Mouse (Mus musculus): ENCODE data around the gene Emilin2. TPM values are rescaled to one million over a fixed set of nuclear protein-coding genes. Genes with fewer than 3 reads are reported as not detected.

The Emilin2 gene
- polyA plus RNA-seq, 1 experiment from 2014 or later, result 99.7 TPM

DNA sequence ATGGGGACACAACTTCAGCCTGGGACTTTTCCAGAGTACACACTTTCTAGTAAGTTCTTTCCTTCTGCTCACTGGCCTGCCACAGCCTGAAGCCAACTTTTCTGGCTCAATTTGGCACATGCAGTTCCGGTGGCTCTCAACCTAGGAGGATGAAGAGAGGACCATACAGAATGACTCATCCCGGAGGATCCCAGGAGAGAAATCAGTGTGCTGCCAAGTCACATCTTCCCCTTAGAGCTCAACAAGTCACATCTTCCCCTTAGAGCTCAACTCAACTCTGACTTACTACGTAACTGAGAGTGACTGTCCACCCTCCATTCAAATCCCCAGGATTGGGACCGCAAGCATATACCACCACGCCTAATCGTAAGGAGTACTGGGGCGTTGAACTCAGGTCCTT, 24.2 kb downstream of the Emilin2 start:
- H3K4me2 ChIP-seq, result no peak overlapping the region
- H3K36me3 ChIP-seq, result no peaks in the 10 kb centered on the region
- H3K9ac ChIP-seq, result no peak overlapping the region
- H3K27me3 ChIP-seq (replicated peaks), result no peaks in the 10 kb centered on the region
- H3K4me1 ChIP-seq (replicated peaks), result peaks cover 84% of the 10 kb centered on the region
- no peak overlapping the region; the same call in 1 of the 2 replicates for H3K27ac ChIP-seq (ENCODE audit: poor library complexity, severe bottlenecking)
- H3K4me3 ChIP-seq, result no peak overlapping the region
- no peak for ATAC-seq (ENCODE audit: insufficient number of reproducible peaks, low FRiP score)
- 93% methylated on average over 7 of the region's 7 CpGs for WGBS
- H3K9me3 ChIP-seq (replicated peaks), result no peaks in the 10 kb centered on the region

- Histone ChIP-seq H3K27me3 (replicated peaks) (no peaks in the 10 kb centered on the region), H3K4me2 (peak overlapping the region; percentile 53; the same call in 1 of the 2 replicates), H3K9ac (peak overlapping the region; percentile 50; the same call in 1 of the 2 replicates), H3K4me3 (no peak overlapping the region), H3K27ac (ENCODE audit: poor library complexity, severe bottlenecking) (peak overlapping the region; percentile 90), H3K36me3 (no peaks in the 10 kb centered on the region), H3K9me3 (replicated peaks) (no peaks in the 10 kb centered on the region), H3K4me1 (replicated peaks) (peaks cover 75% of the 10 kb centered on the region)
- ATAC-seq (ENCODE audit: insufficient number of reproducible peaks, low FRiP score), result peak; percentile 75
- WGBS, result 33% methylated on average over 6 of the region's 6 CpGs
Measured at GRCm38 (mm10) chr17:71285929-71286328, 25.8 kb downstream of the Emilin2 start.

GRCm38 (mm10) chr17:71284890-71285289, 26.9 kb downstream of the Emilin2 start:
- H3K9me3 ChIP-seq (replicated peaks), result no peaks in the 10 kb centered on the region
- H3K27me3 ChIP-seq (replicated peaks), result no peaks in the 10 kb centered on the region
- peak overlapping the region; percentile 90 for H3K27ac ChIP-seq (ENCODE audit: poor library complexity, severe bottlenecking)
- peak overlapping the region; percentile 43; the same call in 1 of the 2 replicates for H3K9ac ChIP-seq
- 4% methylated on average over 6 of the region's 6 CpGs for WGBS
- H3K4me2 ChIP-seq, result peak overlapping the region; percentile 53
- H3K4me1 ChIP-seq (replicated peaks), result peaks cover 73% of the 10 kb centered on the region
- H3K4me3 ChIP-seq, result no peak overlapping the region
- ATAC-seq (ENCODE audit: insufficient number of reproducible peaks, low FRiP score), result peak; percentile 44
- no peaks in the 10 kb centered on the region for H3K36me3 ChIP-seq

DNA sequence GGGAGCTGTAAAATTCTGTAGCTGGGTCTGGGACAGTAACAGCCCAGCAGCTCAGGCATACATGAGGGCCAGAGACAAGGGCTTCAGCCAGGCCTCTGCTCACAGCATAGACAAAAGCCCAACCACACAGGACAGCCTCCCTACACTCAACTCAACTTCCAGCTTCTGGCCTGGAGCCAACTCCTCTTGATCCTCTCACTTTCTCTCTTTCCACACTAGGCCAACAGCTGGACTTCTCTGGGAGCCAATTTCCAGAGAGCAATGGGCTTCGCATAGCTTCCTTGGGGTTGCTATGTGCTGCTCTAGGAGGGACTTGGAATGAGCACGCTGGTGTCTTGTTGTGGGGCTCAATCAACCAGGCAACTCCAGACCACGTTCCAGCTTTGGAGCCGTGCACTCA, 28.5 kb downstream of the Emilin2 start:
- ATAC-seq (ENCODE audit: insufficient number of reproducible peaks, low FRiP score), result peak; percentile 45; the same call in 1 of the 2 replicates
- H3K9ac ChIP-seq, result no peak overlapping the region
- H3K27me3 ChIP-seq (replicated peaks), result no peaks in the 10 kb centered on the region
- H3K36me3 ChIP-seq, result peaks cover 5% of the 10 kb centered on the region; the same call in 1 of the 2 replicates
- H3K4me3 ChIP-seq, result no peak overlapping the region
- H3K4me2 ChIP-seq, result no peak overlapping the region
- 40% methylated on average over 4 of the region's 4 CpGs for WGBS
- H3K9me3 ChIP-seq (replicated peaks), result no peaks in the 10 kb centered on the region; the same call in 1 of the 2 replicates
- peak overlapping the region; percentile 83 for H3K27ac ChIP-seq (ENCODE audit: poor library complexity, severe bottlenecking)
- H3K4me1 ChIP-seq (replicated peaks), result peaks cover 64% of the 10 kb centered on the region

DNA sequence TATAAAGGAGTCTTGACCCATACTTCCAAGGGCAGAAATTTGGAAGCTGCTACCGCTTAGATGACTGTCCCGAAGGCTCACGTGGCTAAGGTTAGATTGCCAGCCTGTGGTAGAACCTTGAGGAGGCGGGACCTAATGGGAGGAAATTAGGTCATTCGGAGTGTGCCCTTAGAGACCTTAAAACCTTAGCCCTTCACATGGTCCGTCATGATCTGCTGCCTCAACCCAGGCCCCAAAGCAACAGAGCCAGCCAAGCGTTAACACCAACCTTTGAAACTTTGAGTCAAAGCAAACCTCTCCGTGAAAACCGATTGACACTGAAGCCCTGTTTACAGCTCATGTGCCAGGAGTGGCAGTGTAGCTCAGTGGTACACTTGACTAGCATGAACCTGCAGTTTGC, 29.1 kb downstream of the Emilin2 start:
- H3K9ac ChIP-seq, result no peak overlapping the region
- H3K36me3 ChIP-seq, result peaks cover 5% of the 10 kb centered on the region; the same call in 1 of the 2 replicates
- H3K4me2 ChIP-seq, result no peak overlapping the region
- ATAC-seq (ENCODE audit: insufficient number of reproducible peaks, low FRiP score), result no peak
- peaks cover 63% of the 10 kb centered on the region for H3K4me1 ChIP-seq (replicated peaks)
- no peaks in the 10 kb centered on the region for H3K27me3 ChIP-seq (replicated peaks)
- no peak overlapping the region for H3K4me3 ChIP-seq
- H3K27ac ChIP-seq (ENCODE audit: poor library complexity, severe bottlenecking), result peak overlapping the region; percentile 83
- H3K9me3 ChIP-seq (replicated peaks), result no peaks in the 10 kb centered on the region; the same call in 1 of the 2 replicates
- 88% methylated on average over 9 of the region's 9 CpGs for WGBS

- Histone ChIP-seq H3K9ac (no peak overlapping the region), H3K27ac (ENCODE audit: poor library complexity, severe bottlenecking) (no peak overlapping the region), H3K27me3 (replicated peaks) (no peaks in the 10 kb centered on the region), H3K4me2 (no peak overlapping the region), H3K4me1 (replicated peaks) (peaks cover 22% of the 10 kb centered on the region), H3K9me3 (replicated peaks) (no peaks in the 10 kb centered on the region; the same call in 1 of the 2 replicates), H3K4me3 (no peak overlapping the region), H3K36me3 (peaks cover 28% of the 10 kb centered on the region)
- ATAC-seq (ENCODE audit: insufficient number of reproducible peaks, low FRiP score), result no peak
- 82% methylated on average over 6 of the region's 6 CpGs for WGBS
Measured at GRCm38 (mm10) chr17:71277701-71278491, 33.9 kb downstream of the Emilin2 start.

- Histone ChIP-seq H3K36me3 (peaks cover 36% of the 10 kb centered on the region), H3K9ac (no peak overlapping the region), H3K4me3 (no peak overlapping the region), H3K9me3 (replicated peaks) (no peaks in the 10 kb centered on the region; the same call in 1 of the 2 replicates), H3K4me1 (replicated peaks) (peaks cover 14% of the 10 kb centered on the region), H3K4me2 (no peak overlapping the region), H3K27me3 (replicated peaks) (no peaks in the 10 kb centered on the region), H3K27ac (ENCODE audit: poor library complexity, severe bottlenecking) (no peak overlapping the region)
- 59% methylated on average over 10 of the region's 10 CpGs for WGBS
- ATAC-seq (ENCODE audit: insufficient number of reproducible peaks, low FRiP score), result no peak
Measured at GRCm38 (mm10) chr17:71276771-71277170, 35.0 kb downstream of the Emilin2 start.

GRCm38 (mm10) chr17:71273901-71274300, 37.9 kb downstream of the Emilin2 start:
- Histone ChIP-seq H3K27ac (ENCODE audit: poor library complexity, severe bottlenecking) (no peak overlapping the region), H3K9me3 (replicated peaks) (no peaks in the 10 kb centered on the region), H3K4me2 (no peak overlapping the region), H3K4me3 (no peak overlapping the region), H3K4me1 (replicated peaks) (peaks cover 17% of the 10 kb centered on the region), H3K36me3 (peaks cover 31% of the 10 kb centered on the region), H3K9ac (no peak overlapping the region), H3K27me3 (replicated peaks) (no peaks in the 10 kb centered on the region)
- ATAC-seq (ENCODE audit: insufficient number of reproducible peaks, low FRiP score), result no peak
- 84% methylated on average over 12 of the region's 12 CpGs for WGBS

- Histone ChIP-seq H3K4me3 (no peak overlapping the region), H3K9ac (no peak overlapping the region), H3K27me3 (replicated peaks) (no peaks in the 10 kb centered on the region), H3K36me3 (peaks cover 14% of the 10 kb centered on the region), H3K4me1 (replicated peaks) (peaks cover 57% of the 10 kb centered on the region), H3K4me2 (0 out of 2 replicates have a peak overlapping the region, but pooled peaks have one; percentile 3), H3K27ac (ENCODE audit: poor library complexity, severe bottlenecking) (peak overlapping the region; percentile 83), H3K9me3 (replicated peaks) (no peaks in the 10 kb centered on the region)
- 25% methylated on average over 3 of the region's 3 CpGs for WGBS
- peak; percentile 82 for ATAC-seq (ENCODE audit: insufficient number of reproducible peaks, low FRiP score)
Measured at GRCm38 (mm10) chr17:71268599-71268998, 43.2 kb downstream of the Emilin2 start.

DNA sequence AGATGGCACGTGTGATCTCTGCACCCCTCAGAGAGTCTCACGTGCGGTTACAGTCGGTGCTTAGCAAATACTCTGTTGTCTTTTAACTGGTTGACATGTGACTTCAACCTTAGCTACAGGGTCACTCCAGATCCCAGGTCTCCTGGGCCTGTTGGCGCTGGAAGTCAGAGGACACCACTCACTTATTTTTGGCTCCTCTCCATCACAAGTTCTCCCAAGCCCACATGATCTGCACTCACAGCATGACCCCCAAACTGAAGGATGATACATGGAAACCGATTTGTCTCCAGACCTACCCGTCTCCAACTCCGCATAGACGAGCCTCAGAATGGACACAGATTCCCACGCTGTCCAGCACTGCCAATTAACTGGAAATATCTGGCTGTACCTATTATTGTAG, 43.6 kb downstream of the Emilin2 start:
- H3K36me3 ChIP-seq, result peaks cover 10% of the 10 kb centered on the region
- H3K9ac ChIP-seq, result no peak overlapping the region
- peak overlapping the region; percentile 83 for H3K27ac ChIP-seq (ENCODE audit: poor library complexity, severe bottlenecking)
- H3K27me3 ChIP-seq (replicated peaks), result no peaks in the 10 kb centered on the region
- H3K9me3 ChIP-seq (replicated peaks), result no peaks in the 10 kb centered on the region
- no peak for ATAC-seq (ENCODE audit: insufficient number of reproducible peaks, low FRiP score)
- 0 out of 2 replicates have a peak overlapping the region, but pooled peaks have one; percentile 3 for H3K4me2 ChIP-seq
- no peak overlapping the region for H3K4me3 ChIP-seq
- 52% methylated on average over 10 of the region's 10 CpGs for WGBS
- H3K4me1 ChIP-seq (replicated peaks), result peaks cover 57% of the 10 kb centered on the region

GRCm38 (mm10) chr17:71267374-71267773, 44.4 kb downstream of the Emilin2 start:
- H3K4me1 ChIP-seq (replicated peaks), result peaks cover 57% of the 10 kb centered on the region
- H3K4me3 ChIP-seq, result no peak overlapping the region
- H3K4me2 ChIP-seq, result no peak overlapping the region
- ATAC-seq (ENCODE audit: insufficient number of reproducible peaks, low FRiP score), result no peak
- H3K27me3 ChIP-seq (replicated peaks), result no peaks in the 10 kb centered on the region
- H3K36me3 ChIP-seq, result peaks cover 2% of the 10 kb centered on the region
- H3K27ac ChIP-seq (ENCODE audit: poor library complexity, severe bottlenecking), result peak overlapping the region; percentile 83; the same call in 1 of the 2 replicates
- H3K9me3 ChIP-seq (replicated peaks), result no peaks in the 10 kb centered on the region
- WGBS, result 88% methylated on average over 8 of the region's 8 CpGs
- H3K9ac ChIP-seq, result no peak overlapping the region

All from heart, embryonic 12.5 days (tissue).